Mouse (Mus musculus) liver, adult 2 months (tissue): Measurements from ENCODE around the gene Txndc16.

Experiments
- CTCF ChIP-seq: fragments of 200-500 bp; IDR thresholded peaks from 2 replicates; pipeline ENCODE4 v1.5.1; 2011; ENCODE audit warnings: low read depth, low read length, control low read depth
- POLR2A ChIP-seq: fragments of 200-500 bp; IDR thresholded peaks from 2 replicates; pipeline ENCODE4 v1.6.1; 2011; ENCODE audit warnings: low read length, control low read depth; ENCODE audit not compliant: insufficient read depth; ENCODE audit errors: extremely low read depth

DNA sequence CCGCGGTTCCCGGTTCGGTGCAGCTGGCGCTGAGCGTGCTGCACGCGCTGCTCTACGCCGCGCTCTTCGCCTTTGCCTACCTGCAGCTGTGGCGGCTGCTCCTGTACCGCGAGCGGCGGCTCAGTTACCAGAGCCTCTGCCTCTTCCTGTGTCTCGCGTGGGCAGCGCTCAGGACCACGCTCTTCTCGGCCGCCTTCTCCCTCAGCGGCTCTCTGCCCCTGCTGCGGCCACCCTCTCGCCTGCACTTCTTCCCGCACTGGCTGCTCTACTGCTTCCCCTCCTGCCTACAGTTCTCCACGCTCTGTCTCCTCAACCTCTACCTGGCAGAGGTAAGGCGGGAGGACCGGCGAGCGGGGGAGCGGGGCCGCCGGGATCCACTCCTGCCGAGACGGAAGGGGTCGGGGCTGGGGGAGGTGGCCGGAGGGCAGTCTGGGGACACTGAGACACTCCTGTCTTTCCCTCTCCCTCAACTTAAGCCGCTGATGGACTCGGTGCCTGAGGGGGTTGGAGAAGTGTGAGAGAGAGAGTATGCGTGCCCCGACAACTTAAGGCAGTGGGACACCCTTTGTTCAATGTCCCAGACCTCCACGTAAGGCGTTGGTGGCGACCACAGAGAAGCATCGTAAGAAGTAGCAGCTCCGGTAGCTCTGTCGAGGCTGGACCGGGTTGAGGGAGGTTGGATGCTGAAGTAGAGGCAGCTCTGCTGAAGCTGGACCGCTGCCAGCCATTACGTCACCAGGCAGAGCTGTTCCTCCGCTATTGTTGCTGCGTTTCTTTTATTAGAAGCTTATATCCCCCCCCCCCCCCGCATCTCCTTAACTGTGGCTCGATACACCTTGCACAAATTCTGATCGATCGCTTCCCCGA is at the start of gene Txndc16:
- TF ChIP-seq CTCF = no peak
- no peak for TF ChIP-seq POLR2A
